Mouse (Mus musculus): ENCODE data around the gene Hoxc5.

GRCm38 (mm10) chr15:102999955-103000354 lies 32.7 kb downstream of the Hoxc5 start:
- TF ChIP-seq CTCF (IDR thresholded peaks at IDR 0.05; ENCODE audit: low read depth, low read length) (no peak), POLR2A (IDR thresholded peaks at IDR 0.05; ENCODE audit: insufficient read depth, low read length) (no peak)

Measured in ES-Bruce4 (cell line).